Mouse (Mus musculus): ENCODE measurements at regions not wholly inside any gene's neighbourhood (a gene's known extent, or its start where the extent isn't known, plus 50 kb on each side); places are given as distances from the start of the nearest gene placed in this dataset.

DNA sequence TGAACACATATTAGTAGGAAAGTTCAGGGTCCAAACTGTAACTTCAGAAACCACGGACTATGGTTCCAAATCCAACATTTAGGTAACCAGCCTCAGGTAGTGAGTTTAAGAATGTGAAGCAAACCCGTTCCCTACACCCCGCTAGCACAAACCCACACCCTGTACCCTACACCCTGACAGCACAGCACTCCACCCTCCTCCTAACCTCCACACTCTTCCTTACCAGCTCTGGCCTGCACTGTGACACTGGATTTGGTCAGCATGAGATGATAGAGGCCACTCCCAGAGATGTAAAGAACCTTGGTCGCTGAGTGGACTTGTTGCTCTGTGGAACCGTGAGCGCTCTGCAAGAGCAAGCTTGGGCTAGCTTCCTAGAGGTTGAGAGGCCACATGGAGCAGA, 135.3 kb upstream of the Rybp start:
- WGBS, result 65% methylated on average over 6 of the region's 6 CpGs
- H3K4me2 ChIP-seq (replicated peaks), result no peak overlapping the region
- no peak for ATAC-seq (ENCODE audit: insufficient number of reproducible peaks, insufficient read depth, low FRiP score, low TSS enrichment)
- H3K4me3 ChIP-seq, result no peak overlapping the region
- no peak overlapping the region for H3K9ac ChIP-seq
- H3K9me3 ChIP-seq, result no peaks in the 10 kb centered on the region
- no peak overlapping the region for H3K27ac ChIP-seq
- H3K27me3 ChIP-seq, result peaks cover 2% of the 10 kb centered on the region; the same call in 1 of the 2 replicates
- peaks cover 21% of the 10 kb centered on the region for H3K4me1 ChIP-seq
- H3K36me3 ChIP-seq, result no peaks in the 10 kb centered on the region

DNA sequence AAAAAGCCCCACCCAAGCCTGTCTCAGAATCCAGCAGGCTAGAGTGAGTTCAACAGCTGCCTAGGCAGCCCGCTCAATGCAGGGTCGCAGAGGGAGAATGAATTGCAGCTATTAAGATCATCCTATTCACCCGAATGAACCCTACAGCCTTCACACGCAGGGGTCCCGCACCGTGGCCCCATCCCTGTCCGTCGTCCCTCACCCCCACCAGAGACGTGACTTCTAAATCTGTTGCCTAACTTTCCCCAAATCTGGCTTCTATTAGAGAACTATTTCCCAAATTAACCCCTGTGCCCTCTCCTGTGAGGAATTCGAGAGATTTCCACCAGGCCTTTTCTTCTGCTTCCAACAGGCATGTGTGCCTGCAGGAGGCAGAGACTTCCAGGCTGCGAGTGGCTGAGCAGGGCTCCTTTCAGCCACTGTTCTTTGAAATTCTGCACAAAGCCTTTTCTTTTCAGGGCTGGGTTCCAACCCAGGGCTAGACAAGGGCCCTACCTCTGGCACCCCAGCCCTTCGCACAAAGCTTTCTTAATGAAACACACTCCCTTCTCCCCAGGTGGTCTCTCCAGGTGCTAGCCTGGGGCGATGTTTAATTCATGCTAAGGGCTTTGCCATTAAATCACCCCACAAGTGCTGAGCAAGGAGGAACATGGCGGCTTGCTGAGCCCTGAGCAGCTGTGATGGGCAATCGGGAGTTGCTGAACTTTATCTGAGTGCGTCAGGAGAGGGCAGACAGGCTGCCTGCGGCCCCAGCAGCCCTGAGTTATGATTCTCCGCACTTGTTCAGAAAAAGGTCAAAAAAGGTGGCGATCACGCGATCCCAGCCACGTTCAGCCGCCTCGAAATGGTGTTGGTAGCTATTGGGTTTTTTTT, 134.7 kb upstream of the Rybp start:
- Histone ChIP-seq H3K9ac (no peak overlapping the region), H3K27me3 (peaks cover 2% of the 10 kb centered on the region; the same call in 1 of the 2 replicates), H3K4me2 (replicated peaks) (peak overlapping the region; percentile 24), H3K27ac (peak overlapping the region; percentile 70; the same call in 1 of the 2 replicates), H3K36me3 (no peaks in the 10 kb centered on the region), H3K9me3 (no peaks in the 10 kb centered on the region), H3K4me3 (no peak overlapping the region), H3K4me1 (peaks cover 21% of the 10 kb centered on the region)
- WGBS, result 4% methylated on average over 24 of the region's 24 CpGs
- 0 out of 2 replicates have a peak, but pooled peaks have one; percentile 80 for ATAC-seq (ENCODE audit: insufficient number of reproducible peaks, insufficient read depth, low FRiP score, low TSS enrichment)

DNA sequence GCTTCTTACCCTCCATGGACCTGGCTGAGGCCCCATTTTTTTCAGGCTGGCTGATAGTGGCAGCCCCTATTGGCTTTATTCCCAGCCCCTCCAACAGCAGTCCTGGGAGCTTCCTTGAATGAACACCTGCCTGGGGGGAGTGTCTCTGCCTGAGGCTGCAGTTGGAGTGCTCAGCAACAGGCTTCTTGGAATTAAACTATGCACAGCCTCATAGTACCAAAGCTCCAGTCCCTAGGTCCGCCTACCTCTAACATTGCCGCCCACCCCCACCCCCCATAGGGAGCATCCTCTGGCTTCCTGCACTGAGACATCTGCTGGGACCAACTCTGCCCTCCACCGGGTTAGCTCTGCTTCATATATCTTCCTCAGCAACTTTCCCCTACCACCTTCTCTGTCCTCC, 133.3 kb upstream of the Rybp start:
- ATAC-seq (ENCODE audit: insufficient number of reproducible peaks, insufficient read depth, low FRiP score, low TSS enrichment), result no peak
- no peak overlapping the region for H3K4me3 ChIP-seq
- H3K27me3 ChIP-seq, result no peaks in the 10 kb centered on the region
- WGBS, result 27% methylated on average over 3 of the region's 3 CpGs
- peaks cover 28% of the 10 kb centered on the region for H3K4me1 ChIP-seq
- no peaks in the 10 kb centered on the region for H3K36me3 ChIP-seq
- H3K9me3 ChIP-seq, result no peaks in the 10 kb centered on the region
- no peak overlapping the region for H3K9ac ChIP-seq
- no peak overlapping the region for H3K27ac ChIP-seq
- no peak overlapping the region for H3K4me2 ChIP-seq (replicated peaks)

DNA sequence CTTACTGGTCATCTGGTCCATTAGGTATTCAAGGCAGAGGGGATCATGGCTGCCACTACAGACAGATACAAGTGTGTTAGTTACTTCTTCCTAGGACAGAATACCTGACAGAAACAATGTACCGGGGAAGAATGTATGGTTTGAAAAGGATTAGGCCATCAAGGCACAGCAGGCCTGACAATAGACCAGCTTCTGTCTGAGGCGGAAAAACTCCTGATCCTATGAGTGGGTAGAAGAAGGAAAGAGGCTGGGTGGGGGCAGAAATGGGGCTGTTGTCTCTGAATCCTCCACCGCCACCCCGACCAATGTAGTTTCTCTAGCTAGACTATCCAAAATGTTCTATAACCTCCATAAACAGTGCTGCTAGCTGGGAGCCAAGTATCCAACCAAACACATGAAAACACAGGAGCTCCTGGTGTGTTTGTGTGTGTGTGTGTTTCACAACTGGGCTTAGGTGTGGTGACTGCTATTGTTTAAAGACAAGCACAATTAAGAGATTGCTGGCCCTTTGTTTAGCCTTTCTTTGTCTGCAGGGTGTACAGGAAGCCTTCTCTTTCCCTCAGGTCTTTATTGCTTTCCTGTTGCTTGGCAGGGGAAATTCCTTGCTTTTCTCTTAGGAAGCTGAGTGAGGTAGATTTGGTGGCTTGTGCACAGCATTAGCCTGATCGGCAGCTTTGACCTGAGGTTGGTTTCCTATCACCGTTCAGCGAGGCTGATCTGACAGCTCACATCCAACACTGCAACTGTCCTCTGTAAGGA, 132.7 kb upstream of the Rybp start:
- Histone ChIP-seq H3K9ac (no peak overlapping the region), H3K27ac (no peak overlapping the region), H3K27me3 (peaks cover 4% of the 10 kb centered on the region; the same call in 1 of the 2 replicates), H3K36me3 (no peaks in the 10 kb centered on the region), H3K4me1 (peaks cover 28% of the 10 kb centered on the region), H3K4me2 (replicated peaks) (no peak overlapping the region), H3K9me3 (no peaks in the 10 kb centered on the region), H3K4me3 (no peak overlapping the region)
- no peak for ATAC-seq (ENCODE audit: insufficient number of reproducible peaks, insufficient read depth, low FRiP score, low TSS enrichment)
- WGBS, result 56% methylated on average over 7 of the region's 7 CpGs

DNA sequence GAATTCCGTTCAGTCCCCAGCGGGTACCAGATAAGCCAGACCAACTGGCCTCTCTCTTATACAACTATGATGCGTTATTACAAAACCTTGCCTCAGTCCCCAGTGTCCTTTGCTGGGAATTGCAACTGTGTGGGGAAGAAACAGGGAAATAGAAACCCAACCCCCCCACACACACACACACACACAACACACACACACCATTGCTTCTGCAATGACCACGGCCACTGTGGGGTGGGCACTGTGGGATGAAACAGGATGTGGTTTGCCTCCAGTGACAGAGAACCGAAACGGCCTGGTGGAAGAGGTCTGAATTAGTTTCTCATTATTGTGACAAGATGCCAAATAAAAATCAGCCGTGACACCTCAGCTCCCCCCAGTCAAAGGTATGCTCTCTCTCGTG, 128.8 kb upstream of the Rybp start:
- peaks cover 7% of the 10 kb centered on the region; the same call in 1 of the 2 replicates for H3K27me3 ChIP-seq
- no peaks in the 10 kb centered on the region for H3K36me3 ChIP-seq
- no peak overlapping the region for H3K4me2 ChIP-seq (replicated peaks)
- 59% methylated on average over 8 of the region's 8 CpGs for WGBS
- ATAC-seq (ENCODE audit: insufficient number of reproducible peaks, insufficient read depth, low FRiP score, low TSS enrichment), result no peak
- H3K4me3 ChIP-seq, result no peak overlapping the region
- peaks cover 16% of the 10 kb centered on the region; the same call in 1 of the 2 replicates for H3K4me1 ChIP-seq
- H3K9ac ChIP-seq, result no peak overlapping the region
- H3K9me3 ChIP-seq, result no peaks in the 10 kb centered on the region
- no peak overlapping the region for H3K27ac ChIP-seq

DNA sequence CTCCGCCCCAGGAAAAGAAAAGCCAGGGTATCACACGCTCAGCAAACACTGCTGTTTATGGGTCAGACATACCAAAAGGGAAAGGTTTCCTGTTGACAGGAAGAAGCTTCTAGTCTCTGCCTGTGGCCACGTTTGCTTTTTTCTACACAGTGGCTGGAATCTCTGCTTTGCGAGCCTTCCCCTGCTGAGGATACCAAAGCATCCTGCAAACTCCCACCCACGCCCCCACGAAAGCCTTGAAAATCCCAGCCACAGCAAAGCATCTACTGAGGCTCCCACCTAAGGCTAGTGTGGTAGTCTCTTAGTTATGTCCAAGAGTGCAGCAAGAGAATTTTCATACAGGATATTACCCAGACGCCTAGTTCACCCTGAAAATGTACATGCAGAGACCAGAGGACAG, 128.2 kb upstream of the Rybp start:
- Histone ChIP-seq H3K27ac (no peak overlapping the region), H3K4me1 (peaks cover 11% of the 10 kb centered on the region; the same call in 1 of the 2 replicates), H3K9ac (no peak overlapping the region), H3K27me3 (peaks cover 7% of the 10 kb centered on the region; the same call in 1 of the 2 replicates), H3K4me2 (replicated peaks) (no peak overlapping the region), H3K36me3 (no peaks in the 10 kb centered on the region), H3K4me3 (no peak overlapping the region), H3K9me3 (no peaks in the 10 kb centered on the region)
- WGBS, result 58% methylated on average over 7 of the region's 7 CpGs
- no peak for ATAC-seq (ENCODE audit: insufficient number of reproducible peaks, insufficient read depth, low FRiP score, low TSS enrichment)

DNA sequence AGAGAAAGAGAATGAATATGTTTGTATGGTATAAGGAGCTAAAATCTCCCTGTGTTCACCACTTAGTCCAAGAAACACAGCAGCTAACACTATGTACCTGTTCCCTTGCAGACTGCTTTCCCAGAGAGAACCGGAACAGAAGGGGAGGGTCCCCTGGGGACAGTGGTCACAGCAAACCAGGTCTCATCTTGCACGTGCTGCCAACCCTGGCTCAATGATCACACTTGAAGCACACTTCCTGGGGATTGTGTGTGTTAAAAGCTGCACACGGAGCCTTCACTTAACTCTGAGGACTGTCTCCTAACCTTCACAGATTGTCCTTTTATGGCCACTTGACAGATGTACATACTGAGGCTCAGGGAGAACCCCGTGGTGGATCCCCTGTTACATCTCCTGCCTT, 127.6 kb upstream of the Rybp start:
- Histone ChIP-seq H3K27me3 (peaks cover 7% of the 10 kb centered on the region; the same call in 1 of the 2 replicates), H3K4me1 (peaks cover 10% of the 10 kb centered on the region; the same call in 1 of the 2 replicates)
- 57% methylated on average over 4 of the region's 4 CpGs for WGBS

DNA sequence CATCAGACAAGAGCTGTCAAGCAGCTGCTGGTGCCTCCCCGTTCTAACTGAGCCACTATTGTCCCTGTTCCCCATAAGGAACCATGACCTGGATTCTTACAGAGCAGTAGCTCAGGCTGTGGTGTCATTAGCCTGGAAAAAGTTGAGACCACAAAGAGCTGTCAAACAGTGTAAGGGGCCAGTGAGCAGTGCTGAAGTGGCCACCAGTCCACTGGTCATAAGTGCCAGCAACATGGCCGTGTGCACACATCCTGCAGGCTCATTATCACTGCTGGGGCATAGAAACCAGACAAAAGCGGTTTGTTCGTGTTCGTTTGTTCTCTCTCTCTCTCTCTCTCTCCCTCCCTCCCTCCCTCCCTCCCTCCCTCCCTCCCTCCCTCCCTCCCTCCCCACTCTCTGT, 125.2 kb upstream of the Rybp start:
- Histone ChIP-seq H3K9me3 (no peaks in the 10 kb centered on the region), H3K27ac (no peak overlapping the region), H3K9ac (no peak overlapping the region), H3K4me1 (peaks cover 10% of the 10 kb centered on the region; the same call in 1 of the 2 replicates), H3K27me3 (peaks cover 7% of the 10 kb centered on the region; the same call in 1 of the 2 replicates), H3K36me3 (no peaks in the 10 kb centered on the region), H3K4me3 (no peak overlapping the region), H3K4me2 (replicated peaks) (no peak overlapping the region)
- no peak for ATAC-seq (ENCODE audit: insufficient number of reproducible peaks, insufficient read depth, low FRiP score, low TSS enrichment)
- WGBS, result 40% methylated on average over 5 of the region's 5 CpGs

More for the DNA sequence above, 127.6 kb upstream of the Rybp start:
- H3K4me2 ChIP-seq (replicated peaks), result no peak overlapping the region
- H3K36me3 ChIP-seq, result no peaks in the 10 kb centered on the region
- H3K4me3 ChIP-seq, result no peak overlapping the region
- no peak overlapping the region for H3K9ac ChIP-seq
- ATAC-seq (ENCODE audit: insufficient number of reproducible peaks, insufficient read depth, low FRiP score, low TSS enrichment), result no peak
- no peaks in the 10 kb centered on the region for H3K9me3 ChIP-seq
- H3K27ac ChIP-seq, result no peak overlapping the region

DNA sequence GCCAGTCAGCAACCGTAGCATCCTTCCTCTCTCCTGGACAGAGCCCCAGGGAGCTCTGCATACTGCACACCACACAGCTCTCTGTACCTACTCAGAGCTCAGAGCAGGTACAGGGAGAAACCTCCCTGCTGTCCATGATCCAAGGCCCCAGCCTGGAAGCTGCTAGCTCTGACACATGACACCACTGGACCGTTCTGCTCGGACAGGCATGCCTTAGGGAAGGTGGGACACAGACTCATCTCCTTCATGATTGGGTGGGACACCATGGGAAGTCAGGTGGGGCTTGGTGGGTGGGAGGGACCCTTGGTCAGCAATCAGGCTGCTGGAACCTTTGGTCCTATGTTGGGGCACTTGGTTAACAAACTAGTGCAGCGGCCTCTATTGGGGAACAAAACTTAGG, 124.7 kb upstream of the Rybp start:
- Histone ChIP-seq H3K4me1 (peaks cover 9% of the 10 kb centered on the region; the same call in 1 of the 2 replicates), H3K27me3 (peaks cover 7% of the 10 kb centered on the region; the same call in 1 of the 2 replicates), H3K9ac (no peak overlapping the region), H3K4me2 (replicated peaks) (no peak overlapping the region), H3K4me3 (no peak overlapping the region), H3K27ac (no peak overlapping the region), H3K9me3 (no peaks in the 10 kb centered on the region), H3K36me3 (no peaks in the 10 kb centered on the region)
- WGBS, result 44% methylated on average over 4 of the region's 4 CpGs
- no peak for ATAC-seq (ENCODE audit: insufficient number of reproducible peaks, insufficient read depth, low FRiP score, low TSS enrichment)

DNA sequence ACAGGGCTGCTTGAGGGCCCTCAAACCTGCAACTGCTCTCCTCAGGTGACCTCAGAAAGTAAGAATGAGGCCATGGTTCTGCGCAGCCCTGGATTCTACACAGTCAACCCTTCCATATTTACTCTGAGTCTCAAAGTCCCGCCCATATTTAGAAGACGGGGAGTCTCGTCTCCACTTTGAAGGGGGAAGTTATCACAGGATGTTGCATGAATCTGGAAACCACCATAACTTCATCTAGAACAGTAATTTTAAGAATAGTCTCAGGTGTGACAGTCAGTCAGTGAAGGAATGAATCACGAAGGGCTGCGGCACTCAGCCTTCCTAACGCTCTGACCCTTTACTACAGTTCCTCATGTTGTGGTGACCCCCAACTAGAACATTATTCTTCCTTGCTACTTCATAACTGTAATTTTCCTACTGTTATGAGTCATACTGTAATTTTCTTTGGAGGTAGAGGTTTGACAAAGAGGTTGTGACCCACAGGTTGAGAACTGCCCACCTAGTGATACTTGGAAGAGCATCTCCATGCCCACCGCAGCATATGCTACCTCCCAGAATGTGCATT, 122.9 kb upstream of the Rybp start:
- no peaks in the 10 kb centered on the region for H3K9me3 ChIP-seq
- no peak overlapping the region for H3K9ac ChIP-seq
- H3K27ac ChIP-seq, result no peak overlapping the region
- WGBS, result 95% methylated on average over 8 of the region's 8 CpGs
- no peak overlapping the region for H3K4me3 ChIP-seq
- peaks cover 3% of the 10 kb centered on the region; the same call in 1 of the 2 replicates for H3K4me1 ChIP-seq
- no peak for ATAC-seq (ENCODE audit: insufficient number of reproducible peaks, insufficient read depth, low FRiP score, low TSS enrichment)
- no peaks in the 10 kb centered on the region for H3K36me3 ChIP-seq
- no peak overlapping the region for H3K4me2 ChIP-seq (replicated peaks)
- peaks cover 5% of the 10 kb centered on the region; the same call in 1 of the 2 replicates for H3K27me3 ChIP-seq

DNA sequence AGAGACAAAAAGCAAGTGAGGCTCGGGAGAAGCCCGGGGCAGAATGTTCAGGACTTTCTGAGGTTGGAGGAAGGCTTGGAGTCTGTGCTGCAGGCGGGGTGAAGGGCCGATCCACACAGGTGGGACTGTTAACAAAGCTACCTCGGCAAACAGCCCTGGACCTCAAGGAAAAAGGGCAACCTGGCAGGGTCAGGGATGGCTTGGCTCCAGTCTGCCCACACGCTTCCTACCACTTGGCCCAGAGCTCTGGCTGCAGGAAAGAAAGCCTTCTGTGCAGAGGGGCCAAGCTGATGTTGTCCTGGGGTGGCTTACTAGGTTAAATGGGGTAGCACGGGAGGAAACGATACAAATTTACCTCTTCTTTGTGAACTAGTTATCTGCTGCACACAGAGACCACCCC, 121.5 kb upstream of the Rybp start:
- Histone ChIP-seq H3K4me1 (peaks cover 3% of the 10 kb centered on the region; the same call in 1 of the 2 replicates), H3K4me2 (replicated peaks) (no peak overlapping the region), H3K9me3 (no peaks in the 10 kb centered on the region), H3K27ac (no peak overlapping the region), H3K9ac (no peak overlapping the region), H3K4me3 (no peak overlapping the region), H3K27me3 (no peaks in the 10 kb centered on the region), H3K36me3 (no peaks in the 10 kb centered on the region)
- no peak for ATAC-seq (ENCODE audit: insufficient number of reproducible peaks, insufficient read depth, low FRiP score, low TSS enrichment)
- 85% methylated on average over 8 of the region's 8 CpGs for WGBS
